In the genomic region with DNA sequence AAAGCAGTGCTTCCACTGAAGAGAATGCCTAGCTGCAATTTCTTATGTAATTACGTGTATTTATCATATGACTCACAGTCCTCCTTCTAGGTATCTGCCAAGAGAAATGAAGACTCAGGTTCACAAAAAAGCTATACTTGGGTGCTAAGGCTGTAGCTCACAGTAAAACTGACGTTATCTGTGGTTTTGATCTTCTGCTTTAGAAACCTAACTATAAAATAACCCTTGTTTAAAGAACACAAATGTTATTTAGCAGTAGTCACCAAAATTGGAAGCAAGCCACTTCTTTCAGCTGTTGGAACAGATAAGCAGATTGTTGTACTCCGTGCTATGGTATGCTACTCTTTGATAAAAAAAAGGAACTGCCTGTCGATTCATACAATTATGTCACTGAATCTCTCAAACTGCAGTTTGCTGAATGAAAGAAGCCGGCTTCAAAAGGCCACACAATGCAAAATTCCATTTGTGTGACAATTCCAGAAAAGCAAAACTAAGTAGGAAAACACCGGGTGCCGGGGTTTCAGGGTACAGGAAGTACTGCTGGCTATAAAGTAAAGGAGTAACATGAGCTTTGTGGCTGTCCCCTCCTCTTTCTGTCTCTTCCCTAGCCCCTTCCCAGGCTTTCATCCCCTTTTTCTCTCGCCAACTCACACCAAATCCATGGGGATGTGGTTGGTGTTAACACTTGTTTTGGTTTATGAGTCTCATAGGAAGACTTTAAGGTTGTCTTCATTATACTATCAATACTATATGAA, we compare ENCODE assay signal across 8 mouse cellular contexts. TPM values are rescaled to one million over a fixed set of nuclear protein-coding genes. Genes with fewer than 3 reads are reported as not detected.
DNase-seq lines count a peak whose midpoint lies in the region; ATAC-seq and TF ChIP-seq lines count a peak whose summit lies in the region.
"Had no signal": no experiment of that assay in that cellular context is flagged by ENCODE, and none has a peak within 500 bp of the region (broad histone marks: within the 10 kb centered on the region; RNA-seq: fewer than 3 reads in every experiment).

No protein-coding gene starts in this region.

- DNase-seq in left cerebral cortex, postnatal 25 days (ENCODE audit: low spot score in 2 of 2), result peak; percentile 7 to 30
- DNase-seq in left cerebral cortex, postnatal 36 days (ENCODE audit: low spot score in 2 of 2), result no peak
- peak; percentile 41 for DNase-seq in adipocyte (ENCODE audit: low spot score)
- peak; percentile 28 for DNase-seq in heart, postnatal 0 days (ENCODE audit: low spot score)
- no peak for DNase-seq in thymus, postnatal 14 days
- DNase-seq in midbrain, embryonic 10.5 days (ENCODE audit: low spot score), result no peak

- H3K36me3 ChIP-seq in heart, postnatal 0 days (replicated peaks; ENCODE audit: control insufficient read depth, insufficient read depth, low read length), result no peaks in the 10 kb centered on the region
- H3K36me3 ChIP-seq in small intestine, adult 2 months (ENCODE audit: control insufficient read depth, insufficient read depth, low read length), result no peaks in the 10 kb centered on the region
- H3K36me3 ChIP-seq in midbrain, embryonic 10.5 days, result no peaks in the 10 kb centered on the region
- H3K36me3 ChIP-seq: hindbrain, embryonic 15.5 days had no signal

- peak overlapping the region; percentile 42 for H3K4me2 ChIP-seq in heart, postnatal 0 days (ENCODE audit: low read depth, low read length)
- H3K4me2 ChIP-seq: hindbrain, embryonic 15.5 days had no signal

- no peak overlapping the region for H3K9ac ChIP-seq in heart, postnatal 0 days (replicated peaks; ENCODE audit: low read depth, low read length)
- H3K9ac ChIP-seq: hindbrain, embryonic 15.5 days had no signal

- peaks cover 7% of the 10 kb centered on the region; the same call in 1 of the 2 replicates for H3K4me1 ChIP-seq in heart, postnatal 0 days (ENCODE audit: control insufficient read depth, insufficient read depth)
- peaks cover 4% of the 10 kb centered on the region; the same call in 1 of the 2 replicates for H3K4me1 ChIP-seq in small intestine, adult 2 months (ENCODE audit: control insufficient read depth, insufficient read depth, insufficient read length, low read length)
- H3K4me1 ChIP-seq in midbrain, embryonic 10.5 days, result peaks cover 6% of the 10 kb centered on the region; the same call in 1 of the 2 replicates
- H3K4me1 ChIP-seq: hindbrain, embryonic 15.5 days had no signal

- no peak; the same call in 1 of the 2 replicates for ATAC-seq in heart, postnatal 0 days (ENCODE audit: insufficient read depth, low read depth)

- peak overlapping the region; percentile 15; the same call in 1 of the 2 replicates for H3K4me3 ChIP-seq in heart, postnatal 0 days (ENCODE audit: low read depth, low read length)
- H3K4me3 ChIP-seq in small intestine, adult 2 months (ENCODE audit: low read depth, low read length), result no peak overlapping the region
- no peak overlapping the region for H3K4me3 ChIP-seq in midbrain, embryonic 10.5 days
- H3K4me3 ChIP-seq: hindbrain, embryonic 15.5 days had no signal

- no peaks in the 10 kb centered on the region for H3K9me3 ChIP-seq in heart, postnatal 0 days (replicated peaks; ENCODE audit: control insufficient read depth, low read length)
- no peaks in the 10 kb centered on the region for H3K9me3 ChIP-seq in midbrain, embryonic 10.5 days (replicated peaks)
- H3K9me3 ChIP-seq: hindbrain, embryonic 15.5 days had no signal

- TF ChIP-seq POLR2A in small intestine, adult 2 months (IDR thresholded peaks at IDR 0.05; ENCODE audit: low read depth, low read length), result no peak

- TF ChIP-seq EP300 in heart, postnatal 0 days (IDR thresholded peaks at IDR 0.05; ENCODE audit: low read depth), result no peak

- WGBS in heart, postnatal 0 days, result 30% methylated on average over 8 of the region's 8 CpGs
- WGBS in small intestine, adult 2 months, result 23% methylated on average over 8 of the region's 8 CpGs
- WGBS in midbrain, embryonic 10.5 days, result 73% methylated on average over 8 of the region's 8 CpGs

- intact Hi-C loops in left cerebral cortex, postnatal 25 days (cut with DNase I), result no loop called here
- intact Hi-C loops in left cerebral cortex, postnatal 36 days (cut with DNase I), result no loop called here

- no peak for TF ChIP-seq CTCF in heart, postnatal 0 days (IDR thresholded peaks at IDR 0.05; ENCODE audit: low read depth)
- no peak for TF ChIP-seq CTCF in small intestine, adult 2 months (IDR thresholded peaks at IDR 0.05; ENCODE audit: extremely low read depth, insufficient read length, insufficient replicate concordance, low read depth, low read length)

- no peaks in the 10 kb centered on the region for H3K27me3 ChIP-seq in heart, postnatal 0 days (ENCODE audit: control insufficient read depth, insufficient read depth, low read length)
- H3K27me3 ChIP-seq in small intestine, adult 2 months (ENCODE audit: control insufficient read depth, insufficient read depth, low read length), result no peaks in the 10 kb centered on the region
- H3K27me3 ChIP-seq in midbrain, embryonic 10.5 days (ENCODE audit: low read depth, poor library complexity, severe bottlenecking), result peaks cover 74% of the 10 kb centered on the region
- H3K27me3 ChIP-seq: hindbrain, embryonic 15.5 days had no signal

- peak overlapping the region; percentile 67 for H3K27ac ChIP-seq in heart, postnatal 0 days (ENCODE audit: low read depth)
- peak overlapping the region; percentile 41; the same call in 1 of the 2 replicates for H3K27ac ChIP-seq in small intestine, adult 2 months (ENCODE audit: insufficient read depth, low read depth, low read length)
- no peak overlapping the region for H3K27ac ChIP-seq in midbrain, embryonic 10.5 days (replicated peaks)
- H3K27ac ChIP-seq: hindbrain, embryonic 15.5 days had no signal

RNA-seq across cellular contexts. Expression of gene Atp7a, which starts 17.0 kb away (rescaled TPM):
- 1 to 10 TPM; 8.0 to 8.2 TPM for total RNA-seq in left cerebral cortex, postnatal 25 days (2021)
- total RNA-seq in left cerebral cortex, postnatal 36 days (2021), result 1 to 10 TPM; 6.1 to 7.8 TPM
- 8.7 and 16.9 TPM in 2 replicates for total RNA-seq in heart, postnatal 0 days (2014; rRNA removed; ENCODE audit: low replicate concordance)
- polyA plus RNA-seq in heart, postnatal 0 days (2015; fragmentation: Nextera tagmentation; extraction: Ambion mirVana), result 5.4 and 6.3 TPM in 2 replicates
- polyA plus RNA-seq in small intestine, adult 2 months (2012; rRNA removed), result 0.67 and 1.0 TPM in 2 replicates
- polyA plus RNA-seq in midbrain, embryonic 10.5 days (2016; fragmentation: Nextera tagmentation; extraction: Ambion mirVana), result 19.7 and 22.6 TPM in 2 replicates

RNA-seq across cellular contexts. Expression of gene Cox7b, which starts 28.5 kb away (rescaled TPM):
- 100 to 1,000 TPM; 353 to 364 TPM for total RNA-seq in left cerebral cortex, postnatal 25 days (2021)
- 100 to 1,000 TPM; 319 to 333 TPM for total RNA-seq in left cerebral cortex, postnatal 36 days (2021)
- 1,061 and 1,234 TPM in 2 replicates for total RNA-seq in heart, postnatal 0 days (2014; rRNA removed; ENCODE audit: low replicate concordance)
- 1,884 and 1,954 TPM in 2 replicates for polyA plus RNA-seq in heart, postnatal 0 days (2015; fragmentation: Nextera tagmentation; extraction: Ambion mirVana)
- polyA plus RNA-seq in small intestine, adult 2 months (2012; rRNA removed), result 299 and 339 TPM in 2 replicates
- polyA plus RNA-seq in midbrain, embryonic 10.5 days (2016; fragmentation: Nextera tagmentation; extraction: Ambion mirVana), result 273 and 288 TPM in 2 replicates

RNA-seq across cellular contexts. Expression of gene Magt1, which starts 32.3 kb away (rescaled TPM):
- total RNA-seq in left cerebral cortex, postnatal 25 days (2021), result 10 to 100 TPM; 15.5 TPM
- total RNA-seq in left cerebral cortex, postnatal 36 days (2021), result 10 to 100 TPM; 13.0 to 14.6 TPM
- 32.5 and 39.5 TPM in 2 replicates for total RNA-seq in heart, postnatal 0 days (2014; rRNA removed; ENCODE audit: low replicate concordance)
- polyA plus RNA-seq in heart, postnatal 0 days (2015; fragmentation: Nextera tagmentation; extraction: Ambion mirVana), result 24.2 and 28.0 TPM in 2 replicates
- polyA plus RNA-seq in small intestine, adult 2 months (2012; rRNA removed), result 1.6 and 2.5 TPM in 2 replicates
- polyA plus RNA-seq in midbrain, embryonic 10.5 days (2016; fragmentation: Nextera tagmentation; extraction: Ambion mirVana), result 43.9 and 47.3 TPM in 2 replicates

Comparison
In these comparisons a context has a peak if more than half of its experiments do, and no peak if none do; other contexts are left out.
1. DNase-seq: peak in left cerebral cortex, postnatal 25 days (2 of 2), adipocyte (single experiment) and heart, postnatal 0 days (single experiment); none in left cerebral cortex, postnatal 36 days (0 of 2), thymus, postnatal 14 days (single experiment) and midbrain, embryonic 10.5 days (single experiment).